Mouse (Mus musculus): Measurements from ENCODE around the gene Nme7. TPM values are rescaled to one million over a fixed set of nuclear protein-coding genes. Genes with fewer than 3 reads are reported as not detected.

Gene Nme7
- 1 to 10 TPM; 4.0 to 5.4 (median 4.7) TPM for total RNA-seq (2022)

- no peak for DNase-seq (ENCODE audit: low spot score)
Measured at GRCm38 (mm10) chr1:164303821-164304220, at the start of gene Nme7. Nme7 (plus strand) TSS chr1:164304121.

- DNase-seq (ENCODE audit: low spot score), result no peak
Measured at GRCm38 (mm10) chr1:164254836-164255235, 49.1 kb upstream of the Nme7 start.

GRCm38 (mm10) chr1:164260171-164261028 is 43.5 kb upstream of the Nme7 start:
- DNase-seq (ENCODE audit: low spot score), result no peak

GRCm38 (mm10) chr1:164261553-164261952 is 42.4 kb upstream of the Nme7 start:
- peak; percentile 23 for DNase-seq (ENCODE audit: low spot score)

DNA sequence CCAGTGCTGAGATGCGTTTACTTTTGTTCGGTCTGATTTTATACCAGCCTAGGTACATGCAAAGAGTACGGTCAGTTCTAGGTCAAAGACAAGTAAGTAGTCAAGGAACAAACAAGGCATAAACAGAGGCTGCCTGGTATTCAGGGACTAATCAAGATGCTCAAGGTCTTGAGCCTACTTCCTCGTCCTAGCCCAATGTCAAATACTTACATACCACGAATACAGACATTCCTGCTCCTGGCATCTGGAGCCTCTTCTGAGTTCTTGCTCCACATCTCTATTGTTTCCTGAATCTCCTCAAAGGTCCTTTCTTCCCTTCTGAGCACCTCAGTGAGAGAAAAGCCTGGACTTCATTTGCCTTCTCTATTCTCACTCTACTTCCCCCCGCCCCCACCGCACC is 33.0 kb upstream of the Nme7 start:
- no peak for DNase-seq (ENCODE audit: low spot score)

GRCm38 (mm10) chr1:164273659-164274058 is 30.3 kb upstream of the Nme7 start:
- DNase-seq (ENCODE audit: low spot score), result no peak

GRCm38 (mm10) chr1:164275455-164275954 is 28.4 kb upstream of the Nme7 start, which contains the start of gene Ccdc181:
Ccdc181 (plus strand) TSS chr1:164275585.
- peak; percentile 89 for DNase-seq (ENCODE audit: low spot score)

DNA sequence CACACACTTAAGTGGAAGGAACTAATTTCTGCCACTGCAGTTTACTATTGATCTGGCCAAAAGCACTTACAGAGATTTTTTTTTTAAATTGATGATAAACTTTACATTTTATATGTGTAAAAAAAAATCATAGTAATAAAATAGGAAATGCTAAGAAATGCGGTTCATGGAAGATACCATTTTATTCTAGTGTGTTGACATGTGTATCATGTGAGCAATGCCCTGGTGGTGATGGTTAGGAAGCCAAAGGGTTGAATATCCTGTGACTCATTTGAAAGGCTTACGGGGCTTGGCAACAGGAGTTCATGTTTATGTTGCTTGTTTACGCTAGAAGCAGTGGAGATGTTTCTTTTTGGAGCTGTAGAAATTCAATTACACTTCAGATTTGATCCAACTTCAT is 27.4 kb upstream of the Nme7 start:
- no peak for DNase-seq (ENCODE audit: low spot score)

- no peak for DNase-seq (ENCODE audit: low spot score)
Measured at GRCm38 (mm10) chr1:164279332-164279731, 24.6 kb upstream of the Nme7 start.

GRCm38 (mm10) chr1:164284007-164284406 is 19.9 kb upstream of the Nme7 start:
- no peak for DNase-seq (ENCODE audit: low spot score)

- DNase-seq (ENCODE audit: low spot score), result no peak
Measured at GRCm38 (mm10) chr1:164287406-164287805, 16.5 kb upstream of the Nme7 start.

- DNase-seq (ENCODE audit: low spot score), result no peak
Measured at GRCm38 (mm10) chr1:164292040-164292439, 11.9 kb upstream of the Nme7 start.

DNA sequence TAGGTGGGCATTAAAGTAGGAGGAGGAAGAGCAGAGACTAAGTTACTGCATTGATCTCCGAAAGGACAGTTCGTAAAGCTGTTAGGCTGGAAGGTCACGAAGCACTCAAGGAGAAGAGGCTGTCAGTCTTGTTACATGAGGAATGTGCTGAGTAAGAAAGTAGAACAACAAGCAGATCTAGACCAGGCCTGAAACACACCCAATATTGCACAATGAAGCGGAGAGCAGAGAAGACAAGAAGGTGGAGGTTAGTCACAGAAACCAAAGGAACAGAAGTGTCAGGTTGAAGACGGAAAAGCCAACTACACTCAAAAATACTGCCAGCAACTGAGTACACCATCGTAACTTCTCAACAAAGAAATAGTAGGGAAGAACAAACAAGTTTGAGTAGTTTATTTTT is 9.8 kb upstream of the Nme7 start:
- DNase-seq (ENCODE audit: low spot score), result no peak

DNA sequence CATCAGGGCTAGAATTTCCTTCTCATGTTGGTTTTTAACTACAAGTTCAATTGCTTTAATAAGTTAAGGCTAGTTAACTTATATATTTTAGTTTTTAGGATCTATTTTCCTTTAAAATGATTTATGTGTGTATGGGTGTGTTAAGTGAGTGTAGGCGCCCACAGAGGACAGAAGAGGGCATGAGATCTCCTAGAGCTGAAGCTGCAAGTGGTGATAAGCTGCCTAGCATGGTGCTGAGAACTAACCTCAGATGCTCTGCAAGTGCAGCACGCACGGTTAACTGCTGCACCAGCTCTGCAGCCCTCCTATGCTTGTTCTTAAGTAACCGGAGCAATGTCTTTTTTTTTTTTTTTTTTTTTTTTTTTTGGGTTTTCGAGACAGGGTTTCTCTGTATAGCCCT is 7.4 kb upstream of the Nme7 start:
- no peak for DNase-seq (ENCODE audit: low spot score)

- DNase-seq (ENCODE audit: low spot score), result no peak
Measured at GRCm38 (mm10) chr1:164301949-164302348, 2.0 kb upstream of the Nme7 start.

DNA sequence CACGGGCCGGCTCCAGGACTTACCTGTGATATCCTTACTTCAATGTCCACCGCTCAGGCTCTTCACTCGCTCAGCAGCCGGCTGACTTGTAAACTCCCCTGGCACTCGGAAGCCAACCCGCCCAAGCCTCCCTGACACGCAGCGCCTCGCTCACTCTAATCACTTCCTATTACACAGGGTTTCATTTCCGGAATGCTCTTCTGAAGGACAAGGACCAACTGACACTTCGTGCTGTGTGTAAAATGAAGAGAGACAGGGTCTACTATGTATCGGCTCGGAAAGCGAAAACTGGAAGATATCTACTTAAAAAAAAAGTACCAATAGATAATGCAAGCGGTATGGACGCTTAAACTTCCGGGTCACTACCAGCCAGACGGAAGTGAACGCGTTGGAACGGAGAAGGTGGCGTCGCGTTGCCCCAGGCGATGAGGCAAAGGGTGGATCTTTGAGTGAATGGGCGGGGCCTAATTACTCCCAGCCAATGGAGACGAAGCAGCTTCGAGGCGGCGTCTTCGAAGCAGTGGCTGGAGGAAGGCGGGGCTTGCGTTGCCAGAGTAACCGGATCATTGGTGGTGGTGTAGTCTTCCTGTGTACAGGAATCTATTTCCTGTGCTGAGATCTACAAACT is 3.3 kb downstream of the Nme7 start, which contains the start of gene Blzf1:
Gene Blzf1 (minus strand): TSS at position 366 of the 628 bp plus-strand sequence.
- peak; percentile 96 for DNase-seq (ENCODE audit: low spot score)

- no peak for DNase-seq (ENCODE audit: low spot score)
Measured at GRCm38 (mm10) chr1:164307922-164308321, 4.0 kb downstream of the Nme7 start.

DNA sequence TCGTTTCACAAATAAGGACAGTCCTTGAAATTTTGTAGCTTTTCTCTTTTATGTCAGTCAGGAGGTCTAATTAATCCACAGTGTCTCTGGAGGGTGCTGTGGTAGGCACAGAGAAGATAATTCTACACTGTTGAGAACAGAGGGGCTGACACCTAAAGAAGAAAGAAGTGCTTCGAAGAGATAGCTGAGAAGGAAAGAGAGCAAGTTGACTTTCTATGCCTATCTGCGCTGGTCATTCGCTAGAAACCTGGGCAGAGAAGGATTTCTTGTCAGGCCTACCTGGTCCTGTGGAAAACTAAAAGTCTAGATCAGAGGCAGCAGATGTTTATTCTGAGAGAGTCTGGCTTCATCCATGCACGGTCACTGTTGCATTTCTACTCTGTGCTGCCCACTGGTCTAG is 10.2 kb downstream of the Nme7 start:
- DNase-seq (ENCODE audit: low spot score), result no peak

DNA sequence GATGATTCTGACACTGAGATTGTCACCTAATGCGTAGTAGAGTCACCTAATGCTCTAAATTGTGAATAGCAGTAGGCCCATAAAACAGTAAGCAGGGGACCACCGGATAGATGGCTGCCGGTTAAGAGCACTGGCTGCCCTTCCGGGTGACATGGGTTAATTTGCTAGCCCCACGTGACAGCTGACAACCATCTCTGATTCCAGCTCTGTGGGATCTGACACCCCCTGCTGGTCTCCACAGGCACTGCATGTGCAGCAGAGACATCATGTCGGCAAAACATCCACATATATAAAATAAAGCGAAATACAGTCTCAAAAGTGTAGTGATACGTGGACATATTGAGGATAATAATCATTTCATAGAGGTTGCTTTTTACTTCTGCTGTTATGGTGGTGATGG is 11.3 kb downstream of the Nme7 start:
- no peak for DNase-seq (ENCODE audit: low spot score)

GRCm38 (mm10) chr1:164316697-164317096 is 12.8 kb downstream of the Nme7 start:
- peak; percentile 47 for DNase-seq (ENCODE audit: low spot score)

GRCm38 (mm10) chr1:164317261-164317660 is 13.3 kb downstream of the Nme7 start:
- no peak for DNase-seq (ENCODE audit: low spot score)

GRCm38 (mm10) chr1:164318474-164318873 is 14.6 kb downstream of the Nme7 start:
- DNase-seq (ENCODE audit: low spot score), result no peak
